Mouse (Mus musculus) liver, embryonic 14.5 days (tissue): ENCODE data around the gene D8Ertd738e.

Experiments used
- CTCF ChIP-seq: IDR thresholded peaks from 2 replicates; pipeline ENCODE4 v1.5.1; 2016; ENCODE audit warnings: antibody characterized with exemption, low read depth, control low read depth
- EP300 ChIP-seq: IDR thresholded peaks from 2 replicates; pipeline ENCODE4 v1.6.1; 2016; ENCODE audit warnings: antibody characterized with exemption, low read depth

- TF ChIP-seq CTCF = no peak
- TF ChIP-seq EP300 = no peak
These were observed 11.8 kb downstream of the D8Ertd738e start for GRCm38 (mm10) chr8:84237542-84238229.
